Mouse (Mus musculus) midbrain, embryonic 16.5 days (tissue): Measurements from ENCODE around the gene Carmil2. TPM values are rescaled to one million over a fixed set of nuclear protein-coding genes. Genes with fewer than 3 reads are reported as not detected.

Source experiments
- ATAC-seq: fragments of 200-750 bp; cut with Nextera tagmentation; 2 replicates; pipeline ENCODE4 v1.8.0; 2017; ENCODE audit warnings: moderate TSS enrichment
- H3K27ac ChIP-seq: fragments of 300-500 bp; sonication (generic); 2 replicates; pipeline ENCODE4 v1.5.1; 2014; ENCODE audit warnings: mild to moderate bottlenecking, low read length, mixed read lengths
- H3K27me3 ChIP-seq: fragments of 300-500 bp; sonication (generic); 2 replicates; pipeline ENCODE4 v1.6.1; 2014; ENCODE audit warnings: low read depth, low read length, mixed read lengths; ENCODE audit not compliant: control insufficient read depth, insufficient read depth
- H3K36me3 ChIP-seq: fragments of 300-500 bp; sonication (generic); 2 replicates; pipeline ENCODE4 v1.6.1; 2014; ENCODE audit warnings: mild to moderate bottlenecking, low read length, moderate library complexity, mixed read lengths; ENCODE audit not compliant: control insufficient read depth, insufficient read depth
- H3K4me1 ChIP-seq: fragments of 300-500 bp; sonication (generic); 2 replicates; pipeline ENCODE4 v1.6.1; 2014; ENCODE audit warnings: mild to moderate bottlenecking, low read length, mixed read lengths; ENCODE audit not compliant: control insufficient read depth, insufficient read depth
- H3K4me2 ChIP-seq: fragments of 300-500 bp; sonication (generic); 2 replicates; pipeline ENCODE4 v1.6.1; 2014; ENCODE audit warnings: mild to moderate bottlenecking, low read length, mixed read lengths
- H3K4me3 ChIP-seq: fragments of 300-500 bp; sonication (generic); 2 replicates; pipeline ENCODE4 v1.5.1; 2014; ENCODE audit warnings: low read depth, mild to moderate bottlenecking, low read length, moderate library complexity, mixed read lengths
- H3K9ac ChIP-seq: fragments of 300-500 bp; sonication (generic); 2 replicates; pipeline ENCODE4 v1.6.1; 2014; ENCODE audit warnings: low read depth, low read length, mixed read lengths
- H3K9me3 ChIP-seq: fragments of 300-500 bp; sonication (generic); replicated peaks from 2 replicates; pipeline ENCODE4 v1.6.1; 2014; ENCODE audit warnings: mild to moderate bottlenecking, low read length, mixed read lengths; ENCODE audit not compliant: control insufficient read depth, poor library complexity, severe bottlenecking
- whole genome bisulfite sequencing: fragments of 180-500 bp; shearing (Covaris S2); extraction: QIAGEN DNeasy Blood & Tissue Kit; methylation state at CpG from one replicate; pipeline ENCODE4 v1.1.7; 2014; 5-methylcytosine and 5-hydroxymethylcytosine counted together
- polyA plus RNA-seq: library from polyadenylated mRNA; unstranded; fragments of >200 nt; fragmentation: Nextera tagmentation; extraction: Ambion mirVana; gene quantifications from 2 replicates; pipeline ENCODE4 v1.2.1, GENCODE M21; 2015

Gene Carmil2
- polyA plus RNA-seq, 1 experiment from 2014 or later, result 23.0 TPM

DNA sequence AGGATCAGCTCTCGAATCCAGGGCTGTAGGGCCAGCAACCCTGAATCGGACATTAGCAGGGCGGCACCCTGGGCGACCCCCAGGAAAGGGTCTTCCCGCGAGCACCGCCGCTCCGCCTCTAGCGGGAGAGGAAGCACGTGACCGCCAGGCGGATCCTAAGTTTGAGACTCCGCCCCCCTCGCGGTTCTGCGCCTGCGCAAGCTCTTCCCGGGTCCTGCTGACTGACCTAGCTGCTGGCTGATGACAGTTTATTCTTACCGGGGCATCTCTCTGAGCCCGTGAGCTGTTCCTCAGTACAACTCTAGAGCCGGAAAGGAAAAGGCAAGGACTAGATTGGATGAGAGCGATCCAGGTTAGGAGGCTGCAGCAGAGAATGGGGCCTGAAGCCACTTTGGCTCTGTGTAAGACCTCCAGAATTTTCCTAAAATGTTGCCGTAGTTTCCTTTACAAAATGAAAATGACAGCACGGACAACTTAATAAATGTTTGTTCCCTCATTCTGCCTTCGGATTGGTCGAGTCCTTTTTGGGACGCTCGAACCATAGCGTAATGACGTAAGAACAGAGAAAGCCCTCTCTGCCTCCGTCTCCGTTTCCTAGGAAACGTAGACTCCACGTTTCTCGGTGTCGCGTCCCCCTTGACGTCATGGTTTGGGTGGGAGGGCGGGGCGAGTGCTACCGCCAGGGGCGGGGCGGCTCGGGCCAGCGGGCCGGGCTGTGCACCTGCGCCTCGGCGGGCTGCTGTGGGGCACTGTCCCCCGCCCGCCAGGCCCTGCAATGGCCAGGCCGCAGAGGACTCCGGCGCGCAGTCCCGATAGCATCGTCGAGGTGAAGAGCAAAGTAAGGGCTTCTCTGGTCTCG is 15.1 kb downstream of the Carmil2 start, which contains the start of the genes Acd and Pard6a:
Gene Acd, minus strand, starts transcription at position 137 of the 859 bp plus-strand sequence.
Gene Pard6a, plus strand, starts transcription at position 183 of the 859 bp plus-strand sequence.
- H3K9ac ChIP-seq, result peak within 1 kb of the TSS; percentile 76
- WGBS, result under 1% methylated on average over 59 of the region's 60 CpGs
- H3K4me1 ChIP-seq, result peaks cover 18% of the 10 kb centered on the region
- H3K36me3 ChIP-seq, result peaks cover 24% of the 10 kb centered on the region
- peak within 1 kb of the TSS; percentile 94 for H3K27ac ChIP-seq
- H3K9me3 ChIP-seq, result no peaks in the 10 kb centered on the region
- H3K4me2 ChIP-seq, result peak within 1 kb of the TSS; percentile 99
- peak; percentile 75 for ATAC-seq
- peak within 1 kb of the TSS; percentile 76 for H3K4me3 ChIP-seq
- no peaks in the 10 kb centered on the region for H3K27me3 ChIP-seq

DNA sequence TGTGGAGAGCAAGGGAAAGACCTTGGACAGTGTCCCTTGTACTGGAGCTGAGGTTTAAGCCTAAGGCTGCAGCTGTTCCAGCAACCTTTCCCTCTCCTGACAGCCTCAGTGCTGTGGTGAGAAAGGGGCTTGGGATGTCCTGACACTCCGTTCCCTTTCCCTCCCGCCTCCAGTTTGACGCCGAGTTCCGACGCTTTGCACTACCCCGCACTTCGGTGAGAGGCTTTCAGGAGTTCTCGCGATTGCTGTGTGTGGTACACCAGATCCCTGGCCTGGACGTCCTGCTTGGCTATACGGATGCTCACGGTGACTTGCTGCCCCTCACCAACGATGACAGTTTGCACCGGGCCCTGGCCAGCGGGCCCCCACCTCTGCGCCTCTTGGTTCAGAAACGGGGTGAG is 15.9 kb downstream of the Carmil2 start:
- no peaks in the 10 kb centered on the region for H3K27me3 ChIP-seq
- peak overlapping the region; percentile 76 for H3K9ac ChIP-seq
- peak overlapping the region; percentile 76 for H3K4me3 ChIP-seq
- H3K27ac ChIP-seq, result peak overlapping the region; percentile 94
- peak overlapping the region; percentile 99 for H3K4me2 ChIP-seq
- WGBS, result 25% methylated on average over 18 of the region's 18 CpGs
- H3K9me3 ChIP-seq, result no peaks in the 10 kb centered on the region
- H3K4me1 ChIP-seq, result peaks cover 19% of the 10 kb centered on the region
- peak; percentile 16 for ATAC-seq
- peaks cover 18% of the 10 kb centered on the region for H3K36me3 ChIP-seq

DNA sequence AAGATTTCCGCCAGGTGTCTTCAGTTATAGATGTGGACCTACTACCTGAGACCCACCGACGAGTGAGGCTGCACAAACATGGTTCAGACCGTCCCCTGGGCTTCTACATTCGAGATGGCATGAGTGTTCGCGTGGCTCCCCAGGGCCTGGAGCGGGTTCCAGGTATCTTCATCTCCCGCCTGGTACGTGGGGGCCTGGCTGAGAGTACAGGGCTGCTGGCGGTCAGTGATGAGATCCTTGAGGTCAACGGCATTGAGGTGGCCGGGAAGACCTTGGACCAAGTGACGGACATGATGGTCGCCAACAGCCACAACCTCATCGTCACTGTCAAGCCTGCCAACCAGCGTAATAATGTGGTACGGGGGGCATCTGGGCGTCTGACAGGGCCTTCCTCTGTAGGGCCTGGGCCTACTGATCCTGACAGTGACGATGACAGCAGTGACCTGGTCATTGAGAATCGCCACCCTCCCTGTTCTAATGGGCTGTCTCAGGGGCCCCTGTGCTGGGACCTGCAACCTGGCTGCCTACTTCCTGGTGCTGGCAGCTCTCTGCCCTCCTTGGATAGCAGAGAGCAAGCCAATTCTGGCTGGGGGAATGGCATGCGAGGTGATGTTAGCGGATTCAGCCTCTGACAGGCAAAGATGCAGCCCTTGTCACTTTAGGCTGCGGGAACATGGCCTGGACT is 16.8 kb downstream of the Carmil2 start:
- Histone ChIP-seq H3K9ac (no peak overlapping the region; the same call in 1 of the 2 replicates), H3K4me3 (no peak overlapping the region), H3K27me3 (no peaks in the 10 kb centered on the region), H3K4me1 (peaks cover 25% of the 10 kb centered on the region), H3K27ac (no peak overlapping the region), H3K4me2 (no peak overlapping the region; the same call in 1 of the 2 replicates), H3K36me3 (peaks cover 10% of the 10 kb centered on the region), H3K9me3 (no peaks in the 10 kb centered on the region)
- ATAC-seq, result no peak
- 93% methylated on average over 24 of the region's 24 CpGs for WGBS

DNA sequence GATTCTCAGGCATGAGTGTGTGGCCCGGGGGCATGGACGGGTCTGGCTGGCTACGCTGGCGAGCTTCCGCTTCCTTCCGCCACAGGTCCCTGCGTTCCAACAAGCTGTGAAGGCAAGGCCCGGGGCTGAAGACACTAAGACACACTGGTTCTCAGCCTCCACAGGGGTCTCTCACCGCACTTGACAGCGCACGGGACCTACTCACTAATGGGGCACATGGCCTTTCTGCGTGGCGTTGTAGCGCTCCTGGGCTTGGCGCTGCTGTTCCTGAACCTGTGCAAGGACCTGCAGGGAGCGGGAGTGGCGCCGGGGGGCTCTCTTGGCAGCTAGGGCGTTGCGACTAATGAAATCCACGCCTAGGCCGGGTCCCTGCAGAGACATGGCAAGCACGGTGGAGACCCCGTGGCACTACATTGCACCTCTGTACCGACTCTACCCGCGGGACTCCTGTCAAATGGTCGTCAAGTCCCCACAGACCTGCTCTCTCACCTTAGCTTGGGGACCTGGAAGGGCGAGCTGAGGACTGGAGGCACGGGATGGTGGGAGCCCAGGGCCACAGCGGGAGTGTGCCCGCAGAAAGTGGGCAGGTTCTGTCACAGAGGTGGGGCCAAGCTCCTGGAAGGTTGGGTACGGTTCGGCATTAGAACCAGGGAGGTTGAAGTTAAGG is 18.2 kb downstream of the Carmil2 start:
- Histone ChIP-seq H3K36me3 (peaks cover 2% of the 10 kb centered on the region; the same call in 1 of the 2 replicates), H3K4me2 (no peak overlapping the region), H3K27ac (no peak overlapping the region), H3K9me3 (no peaks in the 10 kb centered on the region), H3K9ac (no peak overlapping the region), H3K27me3 (no peaks in the 10 kb centered on the region), H3K4me3 (no peak overlapping the region), H3K4me1 (peaks cover 27% of the 10 kb centered on the region)
- WGBS, result 95% methylated on average over 34 of the region's 34 CpGs
- no peak for ATAC-seq

DNA sequence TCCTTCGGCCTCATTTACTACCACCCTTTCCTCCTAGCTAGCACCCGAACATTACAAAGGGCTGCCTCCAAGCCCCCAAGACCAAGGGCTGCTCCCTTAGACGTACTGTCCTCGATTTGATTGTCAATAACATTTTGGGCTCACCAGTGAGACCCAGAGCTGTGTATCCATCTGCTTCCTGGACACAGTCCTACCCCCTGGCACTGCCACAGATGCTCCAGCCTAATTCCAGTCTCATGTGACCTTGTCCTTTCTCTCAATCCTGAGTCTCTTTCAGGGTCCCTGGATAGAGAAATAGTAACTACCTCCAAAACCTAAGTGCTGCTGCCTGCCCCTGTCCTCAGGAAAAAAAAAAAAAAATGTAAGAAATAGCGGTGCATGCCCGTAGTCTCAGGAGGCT is 18.9 kb downstream of the Carmil2 start:
- no peak overlapping the region for H3K4me3 ChIP-seq
- no peaks in the 10 kb centered on the region for H3K27me3 ChIP-seq
- ATAC-seq, result no peak
- peaks cover 2% of the 10 kb centered on the region; the same call in 1 of the 2 replicates for H3K36me3 ChIP-seq
- H3K4me2 ChIP-seq, result no peak overlapping the region
- H3K9me3 ChIP-seq, result no peaks in the 10 kb centered on the region
- H3K27ac ChIP-seq, result no peak overlapping the region
- 89% methylated on average over 6 of the region's 6 CpGs for WGBS
- no peak overlapping the region for H3K9ac ChIP-seq
- H3K4me1 ChIP-seq, result peaks cover 22% of the 10 kb centered on the region

DNA sequence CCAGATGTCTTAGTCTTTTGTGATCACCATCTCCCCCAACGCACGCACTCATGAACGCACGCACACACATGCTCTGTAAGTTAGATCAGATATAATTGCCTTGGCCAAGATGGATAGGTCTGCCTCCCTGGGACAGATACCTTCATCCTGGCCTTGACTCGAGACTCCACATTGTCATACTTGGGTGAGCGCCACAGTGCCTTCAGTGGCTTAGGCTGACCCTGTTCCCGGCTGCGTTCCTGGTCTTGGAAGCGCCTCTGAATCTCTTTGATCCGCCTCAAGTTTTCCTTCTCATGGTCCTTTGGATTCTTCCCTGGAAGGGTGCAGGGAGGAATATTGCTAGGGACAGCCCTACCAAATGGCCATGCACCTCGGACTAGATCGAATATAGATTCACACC is 20.4 kb downstream of the Carmil2 start:
- H3K27me3 ChIP-seq, result no peaks in the 10 kb centered on the region
- 71% methylated on average over 12 of the region's 12 CpGs for WGBS
- H3K4me1 ChIP-seq, result peaks cover 17% of the 10 kb centered on the region
- H3K27ac ChIP-seq, result no peak overlapping the region
- no peak for ATAC-seq
- H3K9me3 ChIP-seq, result no peaks in the 10 kb centered on the region
- no peak overlapping the region for H3K4me3 ChIP-seq
- H3K9ac ChIP-seq, result no peak overlapping the region
- peaks cover 2% of the 10 kb centered on the region; the same call in 1 of the 2 replicates for H3K36me3 ChIP-seq
- H3K4me2 ChIP-seq, result no peak overlapping the region

DNA sequence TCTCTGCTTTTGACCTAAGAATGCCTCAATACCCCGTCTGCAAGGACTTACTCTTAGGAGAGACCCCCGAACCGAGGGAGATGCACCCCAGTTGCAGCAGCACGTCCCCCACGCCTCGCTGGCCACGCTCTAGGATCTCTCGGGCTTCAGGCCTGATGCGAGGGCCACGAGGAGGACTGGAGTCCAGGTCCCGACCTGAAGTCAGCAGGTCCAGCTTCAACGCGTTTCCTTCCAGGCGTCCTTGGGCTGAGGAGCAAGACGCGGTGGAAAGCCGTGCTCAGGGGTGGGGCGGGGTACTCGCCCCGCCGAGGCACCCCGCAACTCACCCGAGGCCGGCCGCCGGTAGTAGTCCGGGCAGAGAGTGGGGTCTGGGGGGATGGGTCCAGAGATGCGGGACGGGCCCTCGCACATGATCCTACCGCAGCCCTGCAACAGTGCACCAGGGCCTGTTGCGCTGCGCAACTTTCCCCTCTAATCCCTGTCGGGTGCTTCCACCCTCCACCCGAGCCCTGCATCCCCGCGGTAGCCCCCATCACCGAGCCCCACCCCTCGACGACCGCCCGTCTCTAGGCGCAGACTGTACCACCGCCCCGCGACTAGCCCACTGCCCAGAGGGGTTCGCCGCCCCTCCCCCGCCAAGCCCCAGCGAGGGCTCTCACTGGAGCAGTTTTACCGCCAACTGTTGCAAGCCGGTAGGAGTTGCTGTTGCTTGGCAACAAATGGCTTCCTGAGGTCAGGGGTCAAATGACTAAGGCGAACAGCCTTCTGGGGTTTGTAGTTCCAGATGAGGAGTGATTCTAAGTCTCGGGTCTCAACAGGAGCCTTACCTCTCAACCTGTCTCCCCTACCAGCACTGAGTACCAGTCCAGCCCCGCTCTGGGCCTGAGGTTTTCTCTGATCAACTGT is 21.7 kb downstream of the Carmil2 start, which contains the start of the genes 4933405L10Rik and Enkd1:
Gene 4933405L10Rik, plus strand, starts transcription at position 158 of the 906 bp plus-strand sequence.
Gene Enkd1, minus strand, starts transcription at position 713 of the 906 bp plus-strand sequence.
- Histone ChIP-seq H3K4me3 (peak within 1 kb of the TSS; percentile 82), H3K27me3 (no peaks in the 10 kb centered on the region), H3K4me1 (peaks cover 9% of the 10 kb centered on the region), H3K9ac (peak within 1 kb of the TSS; percentile 65), H3K27ac (no peak within 1 kb of the TSS), H3K9me3 (no peaks in the 10 kb centered on the region), H3K4me2 (peak within 1 kb of the TSS; percentile 98), H3K36me3 (peaks cover 2% of the 10 kb centered on the region; the same call in 1 of the 2 replicates)
- ATAC-seq, result peak; percentile 80
- WGBS, result under 1% methylated on average over 51 of the region's 55 CpGs

DNA sequence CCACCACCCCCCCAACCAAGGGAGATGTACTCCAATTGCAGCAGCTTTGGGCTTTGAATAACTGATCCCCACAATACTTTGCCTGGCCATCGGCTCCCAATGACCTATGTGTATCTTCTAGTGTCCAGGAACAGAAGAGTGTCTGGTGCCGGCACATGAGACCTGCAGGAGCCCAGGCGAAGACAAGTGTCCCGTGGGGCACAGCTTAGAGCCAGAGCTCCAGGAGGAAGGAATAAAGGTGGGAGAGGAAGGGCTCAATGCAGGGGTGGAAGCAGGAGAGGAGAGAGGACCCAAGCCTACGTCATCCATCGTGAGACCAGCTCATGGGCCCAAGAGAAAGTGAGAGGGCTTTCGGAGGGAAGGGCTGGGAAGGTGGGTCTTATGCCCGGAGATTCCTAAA is 22.6 kb downstream of the Carmil2 start:
- Histone ChIP-seq H3K27me3 (no peaks in the 10 kb centered on the region), H3K27ac (no peak overlapping the region), H3K4me3 (no peak overlapping the region), H3K36me3 (peaks cover 2% of the 10 kb centered on the region; the same call in 1 of the 2 replicates), H3K4me2 (no peak overlapping the region), H3K4me1 (peaks cover 9% of the 10 kb centered on the region), H3K9ac (no peak overlapping the region), H3K9me3 (no peaks in the 10 kb centered on the region)
- 92% methylated on average over 8 of the region's 8 CpGs for WGBS
- ATAC-seq, result peak; percentile 23; the same call in 1 of the 2 replicates
